Mouse (Mus musculus) frontal cortex, postnatal 14 days (tissue): ENCODE data around the gene Rab19.
"Not testable (repeated sequence)": the region's sequence is repeated elsewhere in the genome, so short reads cannot be mapped to it uniquely, and the experiment has no call there.

ENCODE experiments used
- DNase-seq, 2 experiments: peaks; one replicate each; pipeline ENCODE4 v3.0.0; 2022; ENCODE audit warnings: low spot score in 2 of 2

Gene Rab19

DNA sequence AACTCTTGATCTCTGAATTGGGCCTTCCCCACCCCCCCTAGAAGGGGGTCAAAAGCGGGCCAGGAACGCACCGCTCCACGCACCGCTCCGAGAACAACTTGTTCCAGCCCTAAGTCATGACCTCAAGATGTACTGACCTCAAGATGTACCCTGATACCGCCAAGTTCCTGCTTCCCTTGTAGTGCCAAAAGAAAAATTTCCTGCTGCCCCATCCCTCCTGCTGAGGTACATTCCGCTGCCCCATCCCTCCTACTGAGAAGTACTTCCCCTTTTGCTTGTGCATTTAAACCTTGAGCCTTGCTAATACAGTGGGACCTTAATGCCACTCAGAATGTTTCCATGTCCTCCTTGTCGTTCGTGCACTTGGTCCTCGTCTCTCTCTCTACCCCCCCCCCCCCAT is 49.7 kb downstream of the Rab19 start:
- no peak for DNase-seq

DNA sequence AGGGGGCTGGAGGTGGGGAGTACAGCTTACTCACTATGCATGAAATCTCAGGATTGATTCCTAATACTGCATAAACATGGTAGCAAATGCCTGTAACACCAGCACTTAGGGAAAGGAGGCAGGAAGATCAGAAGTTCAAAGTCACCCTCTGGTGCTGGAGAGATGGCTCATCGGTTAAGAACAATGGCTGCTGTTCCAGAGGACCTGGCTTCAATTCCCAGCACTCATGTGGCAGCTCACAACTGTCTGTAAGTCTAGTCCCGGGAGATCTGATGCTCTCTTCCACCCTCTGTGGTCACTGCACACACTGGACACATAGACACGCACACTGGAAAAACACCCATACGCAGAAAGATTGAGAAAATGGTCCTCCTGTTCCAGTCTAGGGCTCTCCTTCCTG is 52.2 kb downstream of the Rab19 start:
- no peak for DNase-seq

DNA sequence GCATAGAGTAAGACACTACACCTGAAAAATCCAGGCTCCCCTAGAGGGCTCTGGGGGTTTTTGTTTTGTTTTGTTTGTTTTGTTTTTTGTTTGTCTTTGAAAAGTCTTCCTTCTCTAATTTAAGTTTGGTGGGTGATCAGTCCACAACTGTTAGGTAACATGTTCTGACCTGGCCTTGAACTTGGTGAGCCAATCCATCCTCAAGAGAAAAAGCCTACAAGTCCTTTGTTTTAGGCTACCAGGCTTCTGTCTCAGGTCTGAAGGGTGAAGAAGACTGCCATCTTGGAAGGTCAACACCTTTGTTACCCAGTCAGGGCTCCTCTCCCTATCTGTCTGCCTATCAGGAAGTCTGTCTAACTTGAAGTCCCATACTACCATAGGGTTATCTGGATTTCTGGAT is 52.7 kb downstream of the Rab19 start:
- no peak for DNase-seq

DNA sequence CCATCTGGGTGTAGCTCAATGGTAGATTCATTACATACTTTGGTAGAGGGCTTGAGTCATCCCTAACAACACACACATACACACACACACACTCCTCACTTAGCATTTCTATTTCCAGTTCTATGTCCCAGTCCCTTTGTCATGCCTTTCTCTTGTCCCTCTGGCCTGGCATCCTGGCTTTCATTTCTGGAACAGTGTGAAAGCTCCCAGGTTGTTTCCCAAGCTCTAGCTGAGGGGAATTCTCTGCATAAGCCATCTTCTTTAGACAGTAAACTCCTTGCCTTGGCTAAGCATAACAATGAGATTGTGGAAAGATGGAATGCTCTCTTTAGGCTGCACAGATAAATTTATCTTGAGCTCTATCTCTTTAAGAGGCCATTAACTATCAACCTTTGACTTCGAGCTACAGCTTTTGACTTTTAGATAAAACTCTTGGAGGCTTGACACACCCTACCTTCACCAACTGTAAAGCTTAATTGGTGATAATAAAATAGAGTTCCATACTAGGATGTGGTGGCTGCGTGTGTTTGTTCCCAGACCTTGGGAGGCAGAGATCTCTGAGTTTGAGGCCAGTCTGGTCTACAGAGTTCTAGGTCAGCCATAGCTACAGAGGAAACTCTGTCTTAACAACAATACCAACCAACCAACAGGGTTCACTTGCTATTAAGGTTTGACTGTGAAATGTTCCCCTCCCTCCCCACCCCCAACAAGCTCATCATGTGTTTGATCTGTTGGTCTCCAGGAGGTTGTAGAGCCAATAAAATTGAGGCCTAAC is 53.3 kb downstream of the Rab19 start:
- DNase-seq = no peak

DNA sequence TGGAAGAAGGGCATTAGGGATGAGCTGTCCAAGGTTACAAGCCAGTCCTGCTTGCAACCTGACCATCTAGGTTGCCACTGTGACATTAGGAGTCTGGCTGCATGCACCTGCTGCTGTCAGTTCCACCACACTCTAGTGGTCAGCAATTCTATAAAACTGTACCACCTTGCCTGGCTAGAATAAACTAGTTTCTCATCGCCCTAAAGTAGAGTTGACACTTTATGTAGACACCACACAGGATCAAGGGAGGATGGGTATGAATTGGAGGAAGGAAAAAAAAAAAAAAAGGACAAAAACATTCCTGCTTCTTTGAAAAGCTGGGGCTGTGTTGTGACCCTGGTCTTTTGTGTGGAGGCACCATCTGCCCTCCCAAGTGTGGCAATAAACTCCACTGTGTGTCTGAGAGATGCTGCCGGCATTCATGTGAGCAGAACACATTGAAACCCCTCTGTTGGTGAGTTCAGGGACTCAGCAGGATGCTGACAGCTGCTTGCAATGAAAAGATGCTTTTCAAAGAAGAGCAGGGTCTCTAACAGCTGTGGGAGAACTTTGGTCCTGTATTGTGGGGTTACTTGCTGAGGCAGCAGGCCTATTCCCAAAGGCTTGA is 54.0 kb downstream of the Rab19 start:
- DNase-seq = no peak

DNA sequence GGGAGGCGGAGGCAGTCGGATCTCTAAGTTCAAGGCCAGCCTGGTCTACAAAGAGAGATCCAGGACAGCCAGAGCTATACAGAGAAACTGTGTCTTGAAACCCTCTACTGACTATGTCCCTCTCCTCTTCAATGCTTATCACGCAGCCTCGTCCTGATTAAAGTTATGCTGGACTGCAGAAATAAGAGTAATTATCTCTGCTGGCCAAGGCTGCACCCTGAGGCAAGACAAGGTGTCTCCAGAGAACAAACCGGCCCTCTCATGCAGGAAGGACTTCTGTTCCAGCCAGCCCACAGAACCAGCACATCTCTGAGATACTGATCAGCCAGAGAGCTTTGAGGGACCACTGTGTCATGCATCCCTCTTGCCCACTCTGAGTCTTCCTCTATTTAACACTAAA is 54.9 kb downstream of the Rab19 start:
- DNase-seq = no peak

DNA sequence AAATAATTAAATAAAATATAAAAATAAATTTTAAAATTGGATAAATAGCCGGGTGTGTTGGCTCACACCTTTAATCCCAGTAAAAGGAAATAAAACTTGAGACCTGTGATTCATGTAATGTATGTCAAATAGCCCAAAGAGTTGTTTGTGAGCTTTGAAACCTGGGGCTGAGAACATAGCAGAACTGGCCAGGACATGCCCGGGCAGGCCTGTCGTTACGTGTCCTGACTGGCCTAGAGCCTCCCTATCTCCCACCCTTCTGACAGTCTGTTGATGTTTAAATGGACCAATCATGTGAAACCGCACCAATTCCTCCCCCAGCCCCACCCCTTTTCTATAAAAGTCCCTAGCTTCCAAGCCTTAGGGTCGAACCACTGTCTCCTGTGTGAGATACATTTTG is 56.5 kb downstream of the Rab19 start:
- DNase-seq = not testable (repeated sequence)
